Mouse (Mus musculus) forebrain, embryonic 16.5 days (tissue): ENCODE results near the gene Npepl1. TPM values are rescaled to one million over a fixed set of nuclear protein-coding genes. Genes with fewer than 3 reads are reported as not detected.

ENCODE experiments used
- ATAC-seq: fragments of 200-750 bp; cut with Nextera tagmentation; 2 replicates; pipeline ENCODE4 v1.8.0; 2017; ENCODE audit warnings: mild to moderate bottlenecking, moderate library complexity
- H3K27ac ChIP-seq: fragments of 300-500 bp; sonication (generic); 2 replicates; pipeline ENCODE4 v1.5.1; 2014; ENCODE audit warnings: low read length, control low read depth
- H3K27me3 ChIP-seq: fragments of 300-500 bp; sonication (generic); replicated peaks from 2 replicates; pipeline ENCODE4 v1.6.1; 2014; ENCODE audit warnings: low read length; ENCODE audit not compliant: control insufficient read depth, insufficient read depth
- H3K36me3 ChIP-seq: fragments of 300-500 bp; sonication (generic); 2 replicates; pipeline ENCODE4 v1.6.1; 2014; ENCODE audit not compliant: control insufficient read depth, insufficient read depth
- H3K4me1 ChIP-seq: fragments of 300-500 bp; sonication (generic); replicated peaks from 2 replicates; pipeline ENCODE4 v1.6.1; 2014; ENCODE audit warnings: low read length; ENCODE audit not compliant: control insufficient read depth, insufficient read depth
- H3K4me2 ChIP-seq: fragments of 300-500 bp; sonication (generic); 2 replicates; pipeline ENCODE4 v1.6.1; 2014; ENCODE audit warnings: mild to moderate bottlenecking, low read length, control low read depth
- H3K4me3 ChIP-seq: fragments of 300-500 bp; sonication (generic); replicated peaks from 2 replicates; pipeline ENCODE4 v1.5.1; 2014; ENCODE audit warnings: mild to moderate bottlenecking, low read length, control low read depth
- H3K9ac ChIP-seq: fragments of 300-500 bp; sonication (generic); replicated peaks from 2 replicates; pipeline ENCODE4 v1.6.1; 2014; ENCODE audit warnings: low read depth, low read length, control low read depth
- H3K9me3 ChIP-seq: fragments of 300-500 bp; sonication (generic); 2 replicates; pipeline ENCODE4 v1.6.1; 2016; ENCODE audit warnings: low read length; ENCODE audit not compliant: control insufficient read depth
- WGBS: fragments of 180-500 bp; shearing (Covaris S2); extraction: QIAGEN DNeasy Blood & Tissue Kit; methylation state at CpG from one replicate; pipeline ENCODE4 v1.1.7; 2014; 5-methylcytosine and 5-hydroxymethylcytosine counted together
- polyA plus RNA-seq: library from polyadenylated mRNA; unstranded; fragments of >200 nt; fragmentation: Nextera tagmentation; extraction: Ambion mirVana; gene quantifications from 2 replicates; pipeline ENCODE4 v1.2.1, GENCODE M21; 2015

The Npepl1 gene
- polyA plus RNA-seq, 1 experiment from 2014 or later: 19.3 TPM

DNA sequence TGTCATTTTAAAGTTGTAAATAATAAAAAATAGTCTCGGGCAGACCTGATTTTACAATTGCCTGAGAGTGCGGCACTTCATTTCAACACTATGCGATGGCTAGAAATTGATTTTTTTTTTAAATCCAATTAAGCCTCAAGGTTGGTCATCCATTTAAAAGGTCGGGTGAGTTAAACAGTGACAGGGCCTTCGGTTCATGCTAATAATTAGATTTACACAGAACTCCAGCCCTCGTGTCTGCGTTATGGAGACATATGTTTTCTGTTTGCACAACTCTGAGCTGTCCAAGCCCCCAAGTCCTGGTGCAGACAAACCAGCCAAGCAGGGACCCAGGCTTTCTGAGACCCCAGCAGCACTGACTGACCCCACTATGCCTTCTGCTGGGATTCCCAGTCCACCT is 7.8 kb upstream of the Npepl1 start:
- no peaks in the 10 kb centered on the region for H3K27me3 ChIP-seq
- WGBS: 82% methylated on average over 7 of the region's 7 CpGs

DNA sequence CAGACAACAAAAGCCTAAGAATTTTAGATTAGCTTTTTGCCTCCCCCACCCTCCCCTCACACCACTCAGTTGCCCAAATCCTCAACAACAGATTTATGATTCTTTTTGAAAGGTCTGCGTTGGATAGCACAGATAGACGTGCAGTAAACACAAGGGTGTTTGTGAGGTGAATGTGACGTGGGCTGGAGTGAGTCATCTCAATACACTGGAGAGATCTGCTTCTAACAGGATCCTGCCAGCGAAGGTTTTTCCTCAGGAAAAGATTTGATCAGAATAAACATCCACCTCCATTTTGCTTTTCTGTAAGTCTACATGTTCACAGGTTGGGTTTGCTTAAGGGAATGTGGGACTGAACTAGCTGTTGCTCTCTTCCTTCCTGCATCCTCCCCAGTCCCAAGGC is 6.6 kb upstream of the Npepl1 start:
- Histone ChIP-seq H3K4me1 (no peaks in the 10 kb centered on the region), H3K27me3 (no peaks in the 10 kb centered on the region), H3K4me3 (no peak overlapping the region), H3K9ac (no peak overlapping the region), H3K27ac (no peak overlapping the region), H3K9me3 (no peaks in the 10 kb centered on the region), H3K36me3 (no peaks in the 10 kb centered on the region), H3K4me2 (no peak overlapping the region)
- 93% methylated on average over 4 of the region's 4 CpGs for WGBS
- no peak for ATAC-seq

More for the DNA sequence above, 7.8 kb upstream of the Npepl1 start:
- Histone ChIP-seq H3K9me3 (no peaks in the 10 kb centered on the region), H3K4me3 (no peak overlapping the region), H3K27ac (no peak overlapping the region), H3K9ac (no peak overlapping the region), H3K36me3 (0 out of 2 replicates have a peak, but pooled peaks cover 2% of the 10 kb centered on the region), H3K4me2 (no peak overlapping the region), H3K4me1 (no peaks in the 10 kb centered on the region)
- ATAC-seq: no peak

DNA sequence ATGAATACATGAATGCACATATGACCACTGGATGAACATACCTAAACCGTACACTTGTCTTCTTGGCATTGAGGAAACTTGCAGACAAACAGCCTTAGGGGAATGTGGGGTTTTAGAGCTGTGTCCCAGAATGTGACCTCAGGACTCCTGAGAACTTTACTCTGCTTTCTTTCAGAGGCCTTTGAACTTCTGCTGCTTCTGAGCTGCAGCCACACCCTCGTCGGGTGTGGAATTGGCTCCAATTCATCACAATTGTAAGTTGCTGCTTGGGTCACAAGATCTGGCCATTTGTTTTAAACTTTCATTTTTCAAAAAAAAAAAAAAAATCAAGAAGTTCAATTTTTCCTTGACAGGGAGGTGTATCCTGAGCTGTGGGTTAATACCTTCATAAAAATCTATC is 2.8 kb upstream of the Npepl1 start:
- Histone ChIP-seq H3K27me3 (no peaks in the 10 kb centered on the region), H3K9ac (no peak overlapping the region), H3K9me3 (no peaks in the 10 kb centered on the region), H3K27ac (no peak overlapping the region), H3K4me1 (peaks cover 11% of the 10 kb centered on the region), H3K36me3 (no peaks in the 10 kb centered on the region), H3K4me2 (no peak overlapping the region), H3K4me3 (no peak overlapping the region)
- 95% methylated on average over 3 of the region's 3 CpGs for WGBS
- no peak for ATAC-seq

DNA sequence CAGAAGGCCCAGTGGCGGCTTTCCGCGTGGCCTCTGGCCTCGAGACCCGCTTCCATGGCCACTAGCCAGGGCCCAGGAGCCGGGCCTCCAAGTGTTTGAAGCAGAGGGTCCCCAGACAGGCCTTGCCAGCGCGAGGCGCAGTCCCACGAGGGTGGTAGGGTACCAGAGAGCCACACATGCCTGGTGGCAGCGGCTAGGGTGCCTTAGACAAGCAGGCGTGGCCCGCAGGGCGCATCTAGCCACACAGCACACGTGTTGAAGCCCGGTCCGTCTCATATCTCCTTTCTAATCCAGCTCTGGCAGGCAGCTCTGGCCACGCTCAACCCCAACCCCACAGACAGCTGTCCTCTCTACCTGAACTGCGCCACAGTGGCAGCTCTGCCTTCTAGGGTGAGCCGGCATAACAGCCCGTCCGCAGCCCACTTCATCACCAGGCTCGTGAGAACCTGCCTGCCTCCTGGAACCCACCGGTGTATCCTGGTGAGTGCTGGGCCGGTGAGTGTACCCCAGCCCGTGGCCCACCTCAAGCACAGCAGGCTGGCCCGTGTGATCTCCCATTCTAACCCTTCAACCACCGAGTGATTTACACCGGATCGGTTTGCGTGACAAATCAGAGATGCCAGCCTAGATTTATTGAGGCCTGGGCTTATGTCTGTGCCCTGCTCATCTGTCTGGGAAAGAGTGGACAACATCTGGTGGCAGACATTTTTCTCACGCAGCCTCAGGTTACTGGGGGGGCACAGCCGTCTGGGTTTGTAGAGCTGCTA is 817 bp downstream of the Npepl1 start:
- 58% methylated on average over 33 of the region's 33 CpGs for WGBS
- Histone ChIP-seq H3K27me3 (no peaks in the 10 kb centered on the region), H3K4me2 (peak overlapping the region; percentile 75), H3K4me3 (peak overlapping the region; percentile 50), H3K4me1 (peaks cover 11% of the 10 kb centered on the region), H3K9me3 (no peaks in the 10 kb centered on the region), H3K27ac (peak overlapping the region; percentile 9; the same call in 1 of the 2 replicates), H3K36me3 (no peaks in the 10 kb centered on the region), H3K9ac (peak overlapping the region; percentile 81)
- peak; percentile 51 for ATAC-seq

DNA sequence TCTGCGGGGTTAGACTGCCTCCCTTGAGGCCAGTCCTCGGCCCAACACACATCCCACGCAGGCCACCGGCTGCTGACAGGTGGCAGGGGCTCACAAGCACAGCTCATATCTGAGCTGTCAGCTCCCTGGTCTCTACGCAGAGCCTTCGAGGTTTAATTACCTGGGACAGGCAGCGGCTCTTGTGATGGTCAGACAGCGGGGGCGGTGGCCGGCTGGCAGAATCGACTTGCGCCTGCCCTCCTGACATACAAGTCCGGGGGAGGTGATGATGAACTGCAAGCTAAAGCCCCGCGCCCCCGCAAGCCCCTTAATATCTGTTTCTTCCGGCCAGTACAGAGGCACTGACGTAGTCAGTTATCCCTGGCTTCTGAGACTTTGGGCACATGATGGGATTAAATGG is 2.8 kb downstream of the Npepl1 start:
- Histone ChIP-seq H3K4me2 (no peak overlapping the region), H3K36me3 (no peaks in the 10 kb centered on the region), H3K9me3 (no peaks in the 10 kb centered on the region), H3K4me1 (peaks cover 11% of the 10 kb centered on the region), H3K9ac (no peak overlapping the region), H3K27ac (no peak overlapping the region), H3K4me3 (no peak overlapping the region), H3K27me3 (no peaks in the 10 kb centered on the region)
- no peak for ATAC-seq
- 95% methylated on average over 18 of the region's 18 CpGs for WGBS

DNA sequence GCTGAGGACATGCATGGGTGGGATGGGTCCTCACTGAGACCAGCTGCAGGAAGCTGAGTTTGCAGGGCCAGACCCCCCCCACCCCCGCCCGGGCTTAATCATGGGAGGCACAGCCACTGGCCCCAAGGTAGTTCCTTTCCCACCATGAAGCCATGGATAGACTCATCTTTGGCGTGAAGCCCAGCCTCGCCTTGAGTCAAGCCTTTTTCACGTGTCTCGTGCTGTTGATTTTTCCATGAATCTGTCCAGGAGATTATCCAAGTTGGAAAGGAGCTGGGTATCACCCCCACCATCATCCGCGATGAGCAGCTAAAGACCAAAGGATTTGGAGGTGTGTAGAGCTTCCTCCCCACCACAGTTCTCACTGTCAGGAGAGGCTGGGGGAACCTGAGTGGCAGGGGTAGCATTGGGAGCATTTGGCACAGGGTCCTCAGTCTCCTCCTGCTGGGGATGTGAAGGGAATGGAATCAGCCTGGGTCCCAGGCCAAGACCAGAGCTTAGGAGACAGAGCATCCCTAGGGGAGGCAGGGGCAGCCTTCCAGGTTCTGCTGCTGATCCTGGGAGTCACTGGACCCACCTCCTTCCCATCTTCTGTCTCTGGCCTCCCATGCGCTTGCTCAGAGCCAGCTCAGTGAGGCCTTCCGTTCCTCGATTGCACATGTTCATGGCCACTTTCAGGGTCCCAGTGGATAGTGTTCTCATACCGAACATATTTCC is 4.2 kb downstream of the Npepl1 start:
- Histone ChIP-seq H3K27ac (no peak overlapping the region), H3K4me3 (no peak overlapping the region), H3K4me2 (no peak overlapping the region), H3K9me3 (no peaks in the 10 kb centered on the region), H3K4me1 (peaks cover 11% of the 10 kb centered on the region), H3K9ac (no peak overlapping the region), H3K27me3 (no peaks in the 10 kb centered on the region), H3K36me3 (no peaks in the 10 kb centered on the region)
- 87% methylated on average over 12 of the region's 12 CpGs for WGBS
- ATAC-seq: no peak

DNA sequence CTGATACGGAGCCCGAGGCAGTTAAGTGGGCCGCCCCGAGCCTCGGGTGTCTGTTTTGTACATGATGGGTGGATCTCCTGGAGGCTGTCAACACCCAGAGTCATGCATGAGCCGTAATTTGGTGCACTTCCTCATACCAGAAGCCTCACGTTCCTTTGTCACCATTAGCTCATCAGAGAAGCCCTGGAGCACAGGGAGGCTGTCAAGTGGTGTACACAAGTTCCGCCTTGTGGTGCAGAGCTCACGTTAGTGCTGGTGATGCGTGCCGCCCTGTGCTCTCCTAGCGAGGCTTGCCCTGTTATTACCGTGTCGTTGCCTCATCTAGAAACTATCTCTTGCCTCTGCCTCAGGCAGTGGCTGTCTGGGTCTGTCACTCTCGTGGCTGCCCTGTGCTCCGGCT is 6.8 kb downstream of the Npepl1 start:
- ATAC-seq: peak; percentile 30; the same call in 1 of the 2 replicates
- 82% methylated on average over 16 of the region's 16 CpGs for WGBS
- Histone ChIP-seq H3K4me3 (no peak overlapping the region), H3K36me3 (peaks cover 4% of the 10 kb centered on the region; the same call in 1 of the 2 replicates), H3K9me3 (no peaks in the 10 kb centered on the region), H3K27ac (no peak overlapping the region), H3K9ac (no peak overlapping the region), H3K27me3 (no peaks in the 10 kb centered on the region), H3K4me2 (no peak overlapping the region), H3K4me1 (no peaks in the 10 kb centered on the region)

DNA sequence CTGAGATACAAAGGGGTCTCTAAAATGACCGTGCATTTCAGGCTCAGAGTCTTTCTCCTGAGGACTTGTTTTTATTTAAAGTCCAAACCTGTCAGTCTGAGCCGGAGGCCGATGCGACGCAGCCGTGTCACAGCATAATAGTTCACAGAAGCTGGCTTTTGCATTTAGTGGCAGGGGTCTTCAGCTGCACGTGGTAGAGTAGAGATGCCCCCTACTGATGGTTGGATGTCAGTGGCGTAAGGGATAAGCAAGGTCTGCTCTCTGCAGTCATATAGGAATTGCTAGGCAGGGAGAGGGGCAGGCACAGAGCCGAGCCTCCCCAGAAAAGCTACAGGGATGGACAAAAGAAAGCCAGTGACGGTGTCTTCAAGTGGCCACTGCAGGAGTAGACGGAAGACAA is 8.0 kb downstream of the Npepl1 start:
- Histone ChIP-seq H3K27me3 (no peaks in the 10 kb centered on the region), H3K4me2 (no peak overlapping the region), H3K36me3 (peaks cover 4% of the 10 kb centered on the region; the same call in 1 of the 2 replicates), H3K4me3 (no peak overlapping the region), H3K9ac (no peak overlapping the region), H3K4me1 (no peaks in the 10 kb centered on the region), H3K9me3 (no peaks in the 10 kb centered on the region), H3K27ac (no peak overlapping the region)
- peak; percentile 54; the same call in 1 of the 2 replicates for ATAC-seq
- WGBS: 62% methylated on average over 11 of the region's 11 CpGs

DNA sequence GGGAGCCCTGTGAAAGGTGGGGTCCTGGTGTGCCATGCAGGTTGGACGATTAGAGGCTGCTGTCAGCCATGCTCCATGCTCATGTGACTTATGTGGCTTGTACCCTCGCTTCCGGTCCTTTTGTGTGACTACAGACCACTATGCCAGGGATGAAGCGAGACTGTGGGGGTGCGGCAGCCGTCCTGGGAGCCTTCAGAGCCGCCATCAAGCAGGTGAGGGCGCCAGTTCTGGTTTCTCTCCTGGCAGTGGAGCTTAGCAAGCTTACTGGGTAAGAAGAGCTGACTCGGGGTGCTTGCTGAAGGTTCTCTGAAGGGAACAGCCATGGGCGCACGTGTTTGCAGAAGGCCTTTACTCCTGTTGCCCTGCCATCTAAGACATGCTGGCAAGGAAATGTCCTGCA is 9.1 kb downstream of the Npepl1 start:
- H3K4me2 ChIP-seq: no peak overlapping the region
- no peak overlapping the region for H3K27ac ChIP-seq
- WGBS: 93% methylated on average over 11 of the region's 11 CpGs
- H3K4me1 ChIP-seq: no peaks in the 10 kb centered on the region
- no peaks in the 10 kb centered on the region for H3K27me3 ChIP-seq
- ATAC-seq: no peak
- H3K9me3 ChIP-seq: no peaks in the 10 kb centered on the region
- no peak overlapping the region for H3K4me3 ChIP-seq
- H3K9ac ChIP-seq: no peak overlapping the region
- peaks cover 4% of the 10 kb centered on the region for H3K36me3 ChIP-seq
